Mouse (Mus musculus) regulatory T cell (primary cell): ENCODE data around the gene Acsbg1.
"Not testable (repeated sequence)": the region's sequence is repeated elsewhere in the genome, so short reads cannot be mapped to it uniquely, and the experiment has no call there.

Source experiments
- in situ Hi-C: fragments of 300-600 bp; cut with MboI, MseI; formaldehyde crosslinking; loops from one replicate; pipeline ENCODE4 v1.15.1; 2025; ENCODE audit warnings: high pct_unique_total_duplicates

Acsbg1 gene

DNA sequence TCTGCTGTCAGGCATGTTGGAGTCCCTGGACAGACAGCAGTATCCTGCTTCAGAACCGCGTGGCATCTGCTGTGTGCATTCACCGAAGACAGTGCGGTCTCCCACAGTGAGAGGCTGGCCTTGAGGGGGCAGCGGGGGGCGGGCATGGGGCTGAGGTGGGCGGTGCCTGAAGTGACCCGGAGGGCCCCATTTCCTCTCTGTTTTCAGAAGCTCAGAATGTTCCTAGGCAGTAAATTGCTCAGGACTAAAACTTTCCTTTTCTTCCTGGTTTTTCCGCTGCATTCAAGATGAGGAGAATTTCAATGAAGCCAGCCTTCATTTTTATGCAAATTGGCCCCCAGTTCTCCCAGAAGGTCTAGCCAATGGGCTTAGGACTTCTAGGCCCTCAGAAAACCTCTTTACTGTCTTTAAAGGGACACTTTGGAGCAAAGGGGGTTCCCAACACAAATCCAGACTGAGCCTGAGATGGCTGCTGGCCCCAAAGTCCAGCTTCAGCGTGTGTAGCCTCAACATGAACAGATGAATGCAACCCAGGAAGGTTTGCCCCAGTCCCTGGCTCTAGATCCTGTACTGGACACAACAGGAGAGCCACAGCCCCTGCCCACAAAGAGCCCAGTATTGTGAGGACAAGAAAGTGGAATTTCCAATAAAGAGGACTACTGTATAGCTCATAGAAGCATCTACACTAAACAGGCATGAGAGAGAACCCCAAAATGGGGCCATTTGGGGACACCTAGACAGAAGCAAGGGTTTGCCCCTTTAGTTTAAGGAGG lies at the start of gene Acsbg1:
TSS of gene Acsbg1 (minus strand) at position 266 of the 773 bp plus-strand sequence.
- in situ Hi-C loops, result loop anchor here (25.0 kb wide), 1 partner anchor 674 kb away; the partner anchor contains the start of gene Elmod1

DNA sequence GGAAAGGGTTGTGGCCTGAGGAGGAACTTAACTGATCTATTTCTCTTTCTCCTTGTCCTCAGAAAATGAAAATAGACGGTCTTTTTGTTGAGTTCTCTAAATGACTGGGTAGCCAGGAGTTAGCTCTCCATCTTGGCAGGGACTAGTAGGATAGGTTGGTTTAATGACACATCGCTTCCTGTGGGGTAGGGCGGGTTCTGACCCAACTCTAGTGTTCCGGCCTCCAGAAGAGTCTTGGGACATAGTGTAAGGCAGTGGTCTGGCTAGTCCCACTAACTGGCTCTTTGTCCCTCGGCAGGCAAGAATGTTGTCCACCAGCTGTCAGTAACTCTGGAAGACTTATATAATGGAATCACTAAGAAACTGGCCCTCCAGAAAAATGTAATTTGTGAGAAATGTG lies 46.4 kb upstream of the Acsbg1 start:
- in situ Hi-C loops, result no loop called here

GRCm38 (mm10) chr9:54707288-54707999 lies 45.8 kb upstream of the Acsbg1 start:
- in situ Hi-C loops, result no loop called here

DNA sequence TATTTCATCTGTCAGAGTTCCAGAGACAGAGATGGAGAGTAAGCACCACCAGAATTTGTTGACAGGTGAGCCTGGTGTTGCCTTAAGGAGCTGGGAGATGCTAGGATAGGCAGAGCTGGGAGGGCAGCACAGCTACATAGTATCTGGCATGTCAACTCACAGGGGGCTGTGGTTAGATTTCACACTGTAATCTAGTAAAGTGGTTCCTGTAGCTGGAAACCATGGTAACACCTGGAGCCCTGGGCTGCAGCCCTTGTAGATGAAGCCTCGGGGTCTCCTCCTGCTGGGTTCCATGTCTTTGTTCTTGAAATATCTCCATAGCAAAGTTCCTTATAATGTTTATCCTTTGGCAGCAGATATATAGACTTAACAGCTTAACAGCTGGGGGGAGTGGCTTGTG lies 43.9 kb upstream of the Acsbg1 start:
- in situ Hi-C loops, result no loop called here

DNA sequence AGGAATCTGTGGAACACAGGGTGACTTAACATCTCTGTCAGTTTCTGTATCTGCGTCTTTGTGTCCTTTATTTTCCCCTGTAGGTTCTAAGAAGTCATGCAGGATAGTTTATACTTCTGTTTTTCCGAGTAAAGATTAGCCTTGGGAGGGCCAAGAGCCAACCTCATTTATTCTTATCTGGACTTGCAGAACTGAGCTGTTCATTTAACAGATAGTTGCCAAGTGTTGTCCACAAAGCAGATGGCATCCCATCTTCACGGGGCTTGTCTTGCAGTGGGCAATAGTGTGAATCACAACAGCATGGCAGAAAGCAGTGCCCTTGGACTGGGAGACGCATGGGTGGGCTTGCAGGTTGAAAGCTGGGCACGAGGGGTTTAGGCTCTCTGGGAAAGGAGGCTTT lies 42.7 kb upstream of the Acsbg1 start:
- in situ Hi-C loops, result no loop called here

GRCm38 (mm10) chr9:54702581-54702980 lies 40.9 kb upstream of the Acsbg1 start:
- in situ Hi-C loops, result no loop called here

GRCm38 (mm10) chr9:54700746-54701145 lies 39.1 kb upstream of the Acsbg1 start:
- in situ Hi-C loops, result no loop called here

DNA sequence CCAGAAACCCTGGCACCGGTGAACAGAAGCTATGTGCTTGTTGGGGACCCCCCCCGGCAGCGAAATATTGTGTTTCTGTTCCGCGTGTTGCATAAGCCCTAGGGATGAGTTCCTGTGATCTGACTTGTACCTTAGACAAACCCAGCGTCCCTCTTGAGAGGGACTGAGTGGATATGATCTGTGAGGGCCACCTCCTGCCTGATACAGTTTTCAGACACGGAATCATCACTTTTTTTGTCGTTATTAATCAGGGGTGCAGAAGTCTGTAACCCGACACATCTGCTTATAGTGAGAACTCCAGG lies 38.5 kb upstream of the Acsbg1 start:
- in situ Hi-C loops, result no loop called here

GRCm38 (mm10) chr9:54699345-54700173 lies 37.9 kb upstream of the Acsbg1 start:
- in situ Hi-C loops, result no loop called here

GRCm38 (mm10) chr9:54699087-54699344 lies 37.3 kb upstream of the Acsbg1 start:
- in situ Hi-C loops, result no loop called here

- in situ Hi-C loops, result no loop called here
Observed at GRCm38 (mm10) chr9:54698318-54699086, 36.8 kb upstream of the Acsbg1 start, which contains the start of gene Dnaja4. TSS of gene Dnaja4 (plus strand) at chr9:54698873.

GRCm38 (mm10) chr9:54691241-54691805 lies 29.7 kb upstream of the Acsbg1 start:
- in situ Hi-C loops, result not testable (repeated sequence)

GRCm38 (mm10) chr9:54690697-54691096 lies 29.0 kb upstream of the Acsbg1 start:
- in situ Hi-C loops, result not testable (repeated sequence)

DNA sequence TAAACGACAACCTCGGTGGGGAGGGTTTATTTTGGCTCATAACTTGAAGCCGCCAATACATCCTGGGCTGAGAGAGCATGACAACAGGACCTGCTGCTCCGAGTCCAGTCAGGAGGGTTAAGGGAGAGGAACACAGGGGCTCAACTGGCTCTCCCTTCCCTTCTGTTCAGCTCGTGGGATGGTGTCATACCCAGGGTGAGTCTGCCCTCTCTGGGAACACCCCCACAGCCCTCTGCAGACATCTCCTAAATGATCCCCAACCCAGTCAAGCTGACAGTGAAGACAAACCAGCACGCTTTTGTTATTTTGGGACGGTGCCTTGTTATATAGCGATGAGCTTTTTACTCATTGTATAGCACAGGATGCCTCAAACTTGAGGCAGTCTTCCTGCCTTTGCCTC lies 27.8 kb upstream of the Acsbg1 start:
- in situ Hi-C loops, result no loop called here

- in situ Hi-C loops, result no loop called here
Observed at GRCm38 (mm10) chr9:54687246-54688236, 25.9 kb upstream of the Acsbg1 start.

GRCm38 (mm10) chr9:54683814-54684605 lies 22.3 kb upstream of the Acsbg1 start:
- in situ Hi-C loops, result no loop called here

- in situ Hi-C loops, result no loop called here
Observed at GRCm38 (mm10) chr9:54682846-54683245, 21.2 kb upstream of the Acsbg1 start.

DNA sequence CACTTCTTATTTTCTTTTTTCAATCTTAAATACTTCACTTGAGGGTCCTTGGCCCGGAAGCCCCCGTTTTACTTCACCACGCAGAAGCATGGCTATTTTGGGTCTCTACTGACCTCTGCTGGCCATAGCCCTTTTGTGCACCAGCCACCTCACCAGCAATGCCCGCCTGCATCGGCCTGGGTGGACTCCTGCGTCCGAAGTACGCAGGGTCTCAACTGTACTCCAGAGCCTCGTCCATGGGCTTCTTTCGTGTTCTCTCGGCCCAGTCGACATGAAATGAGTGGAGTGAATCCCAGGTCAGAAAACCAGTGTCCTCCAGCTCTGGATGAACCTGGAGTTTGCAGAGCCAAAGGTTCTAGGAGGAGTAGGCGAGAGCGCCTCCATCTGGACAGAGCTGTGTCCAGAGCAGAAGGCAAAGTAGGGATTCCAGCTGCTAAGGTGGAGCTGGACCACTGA lies 14.9 kb upstream of the Acsbg1 start:
- in situ Hi-C loops, result loop anchor here (5.0 kb wide), 1 partner anchor 59 kb away; no protein-coding TSS in a partner anchor

DNA sequence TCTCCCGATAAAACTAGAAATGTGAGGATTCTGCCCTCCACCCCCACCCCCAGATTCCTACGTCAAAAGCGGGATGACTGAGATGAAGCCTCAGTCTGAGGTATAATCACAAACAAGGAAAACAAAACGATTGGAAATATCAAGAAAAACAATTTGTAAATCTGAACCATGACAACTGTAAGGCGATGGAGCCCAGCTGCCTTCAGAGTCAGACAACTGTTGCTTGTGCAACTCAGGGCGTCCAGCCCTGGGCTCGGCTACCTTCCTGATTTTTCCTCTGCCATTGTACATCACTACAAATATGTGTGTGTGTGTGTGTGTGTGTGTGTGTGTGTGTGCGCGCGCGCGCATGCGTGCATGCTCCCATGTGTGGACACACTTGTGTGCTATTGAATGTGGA lies 12.2 kb upstream of the Acsbg1 start:
- in situ Hi-C loops, result loop anchor here (25.0 kb wide), 1 partner anchor 687 kb away; the partner anchor contains the start of gene Elmod1
